Mouse (Mus musculus) stomach, embryonic 16.5 days (tissue): ENCODE data around the gene P2ry6. TPM values are rescaled to one million over a fixed set of nuclear protein-coding genes. Genes with fewer than 3 reads are reported as not detected.
A peak's percentile ranks its signal among the peaks of the same experiment; 100 is the strongest.

Experiments
- ATAC-seq: fragments of 200-750 bp; cut with Nextera tagmentation; 2 replicates; pipeline ENCODE4 v1.8.0; 2017; ENCODE audit warnings: moderate number of reproducible peaks, moderate TSS enrichment; ENCODE audit not compliant: insufficient read depth, low FRiP score
- H3K27ac ChIP-seq: fragments of 300-500 bp; sonication (generic); 2 replicates; pipeline ENCODE4 v1.5.1; 2014; ENCODE audit warnings: low read length
- H3K27me3 ChIP-seq: fragments of 300-500 bp; sonication (generic); 2 replicates; pipeline ENCODE4 v1.6.1; 2014; ENCODE audit warnings: low read length, control low read depth, mixed read lengths; ENCODE audit not compliant: control insufficient read depth, insufficient read depth
- H3K36me3 ChIP-seq: fragments of 300-500 bp; sonication (generic); 2 replicates; pipeline ENCODE4 v1.6.1; 2014; ENCODE audit warnings: low read length; ENCODE audit not compliant: control insufficient read depth, insufficient read depth
- H3K4me1 ChIP-seq: fragments of 300-500 bp; sonication (generic); 2 replicates; pipeline ENCODE4 v1.6.1; 2014; ENCODE audit warnings: low read length, control low read depth, mixed read lengths; ENCODE audit not compliant: control insufficient read depth, insufficient read depth
- H3K4me2 ChIP-seq: fragments of 300-500 bp; sonication (generic); 2 replicates; pipeline ENCODE4 v1.6.1; 2014; ENCODE audit warnings: low read depth, low read length, mixed read lengths
- H3K4me3 ChIP-seq: fragments of 300-500 bp; sonication (generic); replicated peaks from 2 replicates; pipeline ENCODE4 v1.5.1; 2014; ENCODE audit warnings: mild to moderate bottlenecking, low read length
- H3K9ac ChIP-seq: fragments of 300-500 bp; sonication (generic); 2 replicates; pipeline ENCODE4 v1.6.1; 2014; ENCODE audit warnings: low read length
- H3K9me3 ChIP-seq: fragments of 300-500 bp; sonication (generic); replicated peaks from 2 replicates; pipeline ENCODE4 v1.6.1; 2016; ENCODE audit warnings: low read length, control low read depth; ENCODE audit not compliant: control insufficient read depth
- WGBS: fragments of 180-500 bp; shearing (Covaris S2); extraction: QIAGEN DNeasy Blood & Tissue Kit; methylation state at CpG from one replicate; pipeline ENCODE4 v1.1.7; 2014; 5-methylcytosine and 5-hydroxymethylcytosine counted together
- polyA plus RNA-seq: library from polyadenylated mRNA; unstranded; fragments of >200 nt; fragmentation: Nextera tagmentation; extraction: Ambion mirVana; gene quantifications from 2 replicates; pipeline ENCODE4 v1.2.1, GENCODE M21; 2015

The P2ry6 gene
- polyA plus RNA-seq, 1 experiment from 2014 or later: 7.9 TPM

DNA sequence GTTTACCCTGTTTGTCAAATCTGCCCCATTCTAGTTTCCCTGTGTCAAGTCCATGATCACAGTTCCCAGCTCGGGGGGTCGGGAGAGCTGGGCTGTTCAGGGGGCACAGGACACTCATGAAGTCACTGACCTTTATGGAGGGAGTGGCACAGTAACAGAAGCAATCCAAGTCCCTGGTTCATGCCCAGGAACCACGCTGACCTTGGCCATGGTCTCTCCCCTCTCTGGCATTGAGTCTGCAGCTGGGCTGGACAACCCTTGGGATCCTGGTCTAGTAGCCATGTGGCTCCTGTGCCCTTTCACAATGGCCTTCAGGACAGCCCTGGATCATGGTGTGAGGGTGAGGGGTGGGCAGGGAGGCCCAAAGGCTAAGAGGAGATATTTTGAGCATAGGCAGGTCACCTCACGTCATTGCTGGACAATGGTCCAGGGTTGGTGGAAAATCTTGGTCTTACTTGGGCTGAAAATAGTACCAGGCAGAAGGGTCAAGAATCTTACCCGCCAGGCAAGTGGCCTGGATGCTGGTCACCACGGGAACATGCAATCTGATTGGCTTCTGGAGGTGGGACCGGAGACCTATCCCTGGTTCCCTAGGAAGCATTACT, 20.9 kb upstream of the P2ry6 start:
- Histone ChIP-seq H3K4me3 (no peak overlapping the region), H3K4me2 (no peak overlapping the region), H3K9ac (no peak overlapping the region), H3K27me3 (no peaks in the 10 kb centered on the region), H3K27ac (no peak overlapping the region), H3K36me3 (no peaks in the 10 kb centered on the region), H3K4me1 (0 out of 2 replicates have a peak, but pooled peaks cover 3% of the 10 kb centered on the region), H3K9me3 (no peaks in the 10 kb centered on the region)
- ATAC-seq: no peak
- WGBS: 83% methylated on average over 7 of the region's 7 CpGs

DNA sequence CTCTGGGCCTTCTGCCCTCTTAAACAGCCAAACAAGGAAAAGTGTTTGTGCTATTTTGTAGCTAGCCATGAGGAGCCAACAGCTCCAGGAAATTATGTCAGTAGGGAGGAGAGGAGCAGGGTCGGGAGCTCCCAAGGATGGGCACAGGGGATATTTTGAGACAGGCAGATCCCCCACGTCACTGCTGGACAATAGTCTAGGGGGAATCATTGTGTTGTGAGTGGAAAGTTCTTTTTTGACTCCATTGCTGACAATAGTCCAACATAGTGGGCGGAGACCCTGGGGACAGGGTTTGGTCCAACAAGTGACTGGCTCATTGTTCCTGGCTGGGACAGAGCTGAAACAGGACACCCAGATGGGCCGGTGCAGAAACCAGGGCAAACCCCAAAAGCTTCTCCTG, 18.7 kb upstream of the P2ry6 start:
- H3K4me1 ChIP-seq: 0 out of 2 replicates have a peak, but pooled peaks cover 5% of the 10 kb centered on the region
- H3K9me3 ChIP-seq: no peaks in the 10 kb centered on the region
- H3K27ac ChIP-seq: no peak overlapping the region; the same call in 1 of the 2 replicates
- H3K4me2 ChIP-seq: no peak overlapping the region
- no peak for ATAC-seq
- H3K36me3 ChIP-seq: no peaks in the 10 kb centered on the region
- no peaks in the 10 kb centered on the region for H3K27me3 ChIP-seq
- no peak overlapping the region for H3K9ac ChIP-seq
- no peak overlapping the region for H3K4me3 ChIP-seq
- 60% methylated on average over 4 of the region's 4 CpGs for WGBS

DNA sequence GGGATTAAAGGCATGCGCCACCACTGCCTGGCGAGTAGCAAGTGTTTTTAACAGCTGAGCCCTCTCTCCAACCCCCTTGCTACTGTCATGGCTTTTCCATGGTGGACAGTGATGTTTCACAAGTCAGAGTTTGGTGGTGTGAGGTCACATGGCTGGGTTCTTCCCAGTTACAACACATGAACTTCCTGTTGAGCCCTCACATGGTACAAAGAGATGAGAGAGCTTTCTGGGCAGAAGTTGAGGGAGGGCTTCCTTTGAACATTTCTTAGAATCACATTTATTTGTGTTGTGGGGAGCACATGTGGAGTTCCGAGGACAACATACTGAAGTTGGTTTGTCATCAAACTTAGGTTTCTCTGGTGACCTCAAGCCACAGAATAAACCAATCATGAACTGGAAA, 17.5 kb upstream of the P2ry6 start:
- no peak for ATAC-seq

DNA sequence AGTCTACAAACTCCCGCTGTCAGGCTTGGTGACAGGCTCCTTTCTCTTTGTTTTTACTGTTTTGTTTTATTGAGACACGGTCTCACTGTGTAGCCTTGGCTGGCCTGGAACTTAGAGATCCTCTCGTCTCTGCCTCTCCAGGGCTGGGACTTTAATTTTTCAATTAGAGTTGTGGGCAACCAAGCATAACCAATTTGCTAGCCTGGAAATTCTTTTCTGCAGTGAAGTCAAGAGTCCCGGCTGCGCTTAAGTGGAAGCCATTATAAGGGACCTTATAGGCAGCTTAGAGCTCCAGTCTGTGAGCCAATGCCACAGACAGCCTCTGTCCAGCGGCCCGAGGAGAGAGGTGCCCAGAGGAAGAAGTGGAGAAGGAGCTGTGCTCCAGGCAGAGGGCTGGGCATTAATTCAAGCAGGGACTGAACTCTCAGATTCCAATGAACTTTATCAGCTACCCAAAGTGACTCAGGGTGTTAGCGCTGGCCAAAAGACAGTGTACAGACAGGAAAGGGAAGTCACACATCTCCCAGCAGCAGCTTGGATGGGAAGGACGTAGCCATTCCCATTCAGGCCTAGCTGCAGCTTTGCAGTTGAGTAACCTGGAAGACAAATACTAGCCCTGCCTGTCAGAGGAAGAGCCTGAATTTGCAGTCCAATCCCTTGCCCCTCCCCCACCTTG, 16.3 kb upstream of the P2ry6 start:
- H3K36me3 ChIP-seq: no peaks in the 10 kb centered on the region
- H3K27me3 ChIP-seq: no peaks in the 10 kb centered on the region
- H3K4me3 ChIP-seq: no peak overlapping the region
- H3K9ac ChIP-seq: no peak overlapping the region
- H3K9me3 ChIP-seq: no peaks in the 10 kb centered on the region
- H3K4me1 ChIP-seq: 0 out of 2 replicates have a peak, but pooled peaks cover 6% of the 10 kb centered on the region
- H3K27ac ChIP-seq: peak overlapping the region; percentile 33; the same call in 1 of the 2 replicates
- no peak overlapping the region for H3K4me2 ChIP-seq
- ATAC-seq: no peak
- 68% methylated on average over 9 of the region's 9 CpGs for WGBS

More for the DNA sequence above, 17.5 kb upstream of the P2ry6 start:
- no peaks in the 10 kb centered on the region for H3K9me3 ChIP-seq
- no peak overlapping the region for H3K27ac ChIP-seq
- H3K4me1 ChIP-seq: 0 out of 2 replicates have a peak, but pooled peaks cover 6% of the 10 kb centered on the region
- no peaks in the 10 kb centered on the region for H3K27me3 ChIP-seq
- no peak overlapping the region for H3K9ac ChIP-seq
- no peaks in the 10 kb centered on the region for H3K36me3 ChIP-seq
- H3K4me3 ChIP-seq: no peak overlapping the region
- no peak overlapping the region for H3K4me2 ChIP-seq
- 82% methylated on average over 3 of the region's 3 CpGs for WGBS

DNA sequence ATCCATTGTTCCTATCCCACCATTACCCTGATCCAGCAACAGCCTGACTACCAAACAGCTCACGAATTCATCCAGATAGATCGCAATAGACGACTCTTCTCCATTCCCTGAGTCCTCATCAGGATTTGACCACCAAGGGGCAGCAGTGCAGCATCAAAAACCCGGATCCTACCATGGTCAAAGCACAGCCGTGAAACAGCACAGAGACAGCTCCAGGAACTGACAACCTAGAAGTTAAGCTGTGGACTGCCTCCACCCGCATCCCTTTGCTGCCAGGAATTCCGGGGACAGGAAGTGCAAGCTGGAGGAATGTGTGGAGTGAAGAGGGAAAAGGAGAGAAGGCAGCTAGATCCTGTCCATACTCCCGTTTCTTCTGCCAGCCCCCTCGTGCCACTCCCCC, 13.6 kb upstream of the P2ry6 start:
- H3K9me3 ChIP-seq: no peaks in the 10 kb centered on the region
- no peaks in the 10 kb centered on the region for H3K36me3 ChIP-seq
- peak; percentile 75 for ATAC-seq
- peak overlapping the region; percentile 27; the same call in 1 of the 2 replicates for H3K4me2 ChIP-seq
- no peak overlapping the region for H3K4me3 ChIP-seq
- 13% methylated on average over 9 of the region's 9 CpGs for WGBS
- H3K27me3 ChIP-seq: no peaks in the 10 kb centered on the region
- no peak overlapping the region for H3K27ac ChIP-seq
- H3K9ac ChIP-seq: no peak overlapping the region
- peaks cover 14% of the 10 kb centered on the region for H3K4me1 ChIP-seq

DNA sequence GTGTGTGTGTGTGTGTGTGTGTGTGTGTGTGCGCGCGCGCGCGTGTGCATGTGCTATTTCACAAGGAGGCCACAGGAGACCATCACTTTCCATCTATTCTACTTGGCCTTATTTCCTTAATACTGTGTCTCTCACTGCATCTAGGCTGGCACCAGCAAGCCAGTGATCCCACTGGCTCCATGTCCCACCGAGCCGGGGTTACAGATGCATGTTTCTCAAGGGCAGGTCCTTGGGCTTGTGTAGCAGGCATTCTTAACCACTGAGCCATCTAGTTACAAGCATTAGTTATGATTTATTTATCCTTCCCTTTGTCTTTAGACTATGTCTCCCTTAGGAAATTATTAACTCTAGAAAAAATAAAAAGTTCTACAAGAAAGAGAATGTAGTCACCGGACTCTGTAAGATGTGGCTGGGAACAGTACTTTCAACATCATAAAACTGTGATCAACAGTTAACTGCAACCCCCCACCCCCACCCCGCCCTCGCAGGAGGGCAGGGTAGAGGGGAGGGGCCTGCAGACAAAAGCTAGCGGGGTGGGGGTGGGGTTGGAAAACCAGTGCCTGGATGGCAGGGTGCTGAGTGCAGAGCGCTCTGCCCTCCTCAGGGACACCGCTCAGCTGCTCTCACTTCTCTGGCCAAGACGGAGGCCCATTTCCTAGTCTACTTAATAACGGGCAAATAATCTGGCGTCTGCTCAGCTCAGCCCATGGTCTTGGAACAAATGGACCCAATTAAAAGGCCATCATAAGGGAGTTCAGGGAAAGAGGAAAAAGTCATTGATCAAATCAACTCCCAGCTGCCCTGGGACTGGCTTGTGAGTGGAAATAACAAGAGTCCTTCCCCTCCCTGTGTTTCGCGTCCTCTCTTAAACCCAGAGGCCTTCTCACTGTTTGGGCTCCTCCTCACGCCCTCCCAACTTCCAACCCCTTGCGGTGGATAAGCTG, 10.3 kb upstream of the P2ry6 start:
- H3K4me2 ChIP-seq: peak overlapping the region; percentile 31
- H3K4me1 ChIP-seq: peaks cover 11% of the 10 kb centered on the region
- H3K27ac ChIP-seq: peak overlapping the region; percentile 70
- H3K27me3 ChIP-seq: no peaks in the 10 kb centered on the region
- H3K4me3 ChIP-seq: no peak overlapping the region
- peak overlapping the region; percentile 25; the same call in 1 of the 2 replicates for H3K9ac ChIP-seq
- no peaks in the 10 kb centered on the region for H3K9me3 ChIP-seq
- H3K36me3 ChIP-seq: no peaks in the 10 kb centered on the region
- 36% methylated on average over 21 of the region's 21 CpGs for WGBS
- ATAC-seq: peak; percentile 76; the same call in 1 of the 2 replicates

DNA sequence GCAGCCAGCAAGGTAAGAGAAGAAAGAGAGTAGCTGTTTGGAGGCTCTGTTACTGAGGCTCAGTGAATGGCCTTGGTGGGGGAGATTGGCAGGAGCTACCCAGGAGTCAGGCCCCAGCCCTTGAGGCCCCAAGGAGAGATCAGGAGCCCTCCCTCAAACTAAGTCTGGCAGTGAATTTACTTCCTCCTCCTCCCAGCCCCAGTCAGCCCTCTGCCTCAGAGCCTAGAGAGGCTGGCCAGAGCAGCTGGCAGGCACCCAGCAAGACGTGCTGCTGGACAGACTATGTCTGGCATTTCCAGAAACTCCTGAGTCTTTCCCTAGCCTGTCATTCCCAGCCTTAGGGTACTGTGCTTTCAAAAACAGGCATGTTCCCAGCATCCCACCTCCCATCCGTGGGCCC, 4.7 kb upstream of the P2ry6 start:
- 0 out of 2 replicates have a peak overlapping the region, but pooled peaks have one; percentile 12 for H3K4me2 ChIP-seq
- peak overlapping the region; percentile 57 for H3K27ac ChIP-seq
- no peaks in the 10 kb centered on the region for H3K27me3 ChIP-seq
- 22% methylated on average over 2 of the region's 2 CpGs for WGBS
- peak overlapping the region; percentile 48 for H3K9ac ChIP-seq
- H3K9me3 ChIP-seq: no peaks in the 10 kb centered on the region
- H3K4me3 ChIP-seq: no peak overlapping the region
- peak; percentile 89; the same call in 1 of the 2 replicates for ATAC-seq
- H3K4me1 ChIP-seq: peaks cover 20% of the 10 kb centered on the region
- H3K36me3 ChIP-seq: no peaks in the 10 kb centered on the region

DNA sequence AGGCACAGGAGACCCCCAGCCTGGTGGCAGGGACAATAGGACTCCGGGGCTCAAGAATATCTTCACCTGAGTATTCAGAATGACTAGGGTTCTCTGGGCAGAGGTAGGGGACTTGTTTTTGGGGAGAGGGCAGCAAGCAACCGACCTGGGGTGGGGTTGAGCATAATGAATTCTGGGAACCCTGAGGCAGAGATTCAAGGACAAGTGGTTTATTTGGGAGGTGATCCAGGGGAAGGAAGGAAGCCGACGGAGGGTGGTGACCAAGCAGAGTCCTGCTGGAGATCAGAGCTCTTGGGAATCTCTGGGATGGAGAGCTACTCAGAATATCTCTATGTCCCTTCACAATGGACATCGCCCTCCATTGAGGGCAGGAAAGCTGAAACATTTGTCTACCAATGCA, 3.7 kb upstream of the P2ry6 start:
- WGBS: 86% methylated on average over 5 of the region's 5 CpGs
- H3K27ac ChIP-seq: no peak overlapping the region
- H3K4me1 ChIP-seq: peaks cover 24% of the 10 kb centered on the region
- H3K36me3 ChIP-seq: no peaks in the 10 kb centered on the region
- no peak overlapping the region for H3K9ac ChIP-seq
- H3K9me3 ChIP-seq: no peaks in the 10 kb centered on the region
- H3K27me3 ChIP-seq: no peaks in the 10 kb centered on the region
- ATAC-seq: no peak
- no peak overlapping the region for H3K4me2 ChIP-seq
- no peak overlapping the region for H3K4me3 ChIP-seq
